Mouse (Mus musculus): Measurements from ENCODE around the gene Hist1h2ag. TPM values are rescaled to one million over a fixed set of nuclear protein-coding genes. Genes with fewer than 3 reads are reported as not detected.
A peak's percentile ranks its signal among the peaks of the same experiment; 100 is the strongest.

Gene Hist1h2ag
- total and polyA plus RNA-seq, 2 experiments from 2014 or later, result 252 TPM; not detected in 1

GRCm38 (mm10) chr13:22034443-22035266 is 8.1 kb downstream of the Hist1h2ag start:
- DNase-seq (ENCODE audit: low spot score), result no peak

GRCm38 (mm10) chr13:22033741-22034442 is 8.9 kb downstream of the Hist1h2ag start:
- ATAC-seq (ENCODE audit: low FRiP score) (no peak), DNase-seq (ENCODE audit: low spot score) (no peak)
- 48% methylated on average over 5 of the region's 5 CpGs for WGBS
- H3K4me1 ChIP-seq (ENCODE audit: insufficient read depth, low read length), result peaks cover 7% of the 10 kb centered on the region; the same call in 1 of the 2 replicates
- H3K4me3 ChIP-seq (ENCODE audit: low read depth, low read length), result no peak overlapping the region
- no peaks in the 10 kb centered on the region for H3K27me3 ChIP-seq (ENCODE audit: insufficient read depth, low read length)
- H3K9me3 ChIP-seq (ENCODE audit: low read length), result no peaks in the 10 kb centered on the region
- H3K36me3 ChIP-seq (ENCODE audit: insufficient read depth, low read length), result no peaks in the 10 kb centered on the region
- H3K27ac ChIP-seq (ENCODE audit: low read depth, low read length), result no peak overlapping the region
- H3K9ac ChIP-seq (replicated peaks; ENCODE audit: low read length, poor library complexity, severe bottlenecking), result no peak overlapping the region
- TF ChIP-seq CTCF (IDR thresholded peaks at IDR 0.05), result no peak
- no peak overlapping the region; the same call in 1 of the 2 replicates for H3K4me2 ChIP-seq (ENCODE audit: low read depth, low read length, poor library complexity, severe bottlenecking)

More at GRCm38 (mm10) chr13:22034443-22035266, 8.1 kb downstream of the Hist1h2ag start:
- H3K36me3 ChIP-seq (ENCODE audit: insufficient read depth, low read length), result no peaks in the 10 kb centered on the region
- H3K4me3 ChIP-seq (ENCODE audit: low read depth, low read length), result peak overlapping the region; percentile 35
- TF ChIP-seq CTCF (IDR thresholded peaks at IDR 0.05), result no peak
- ATAC-seq (ENCODE audit: low FRiP score), result peak; percentile 68; the same call in 1 of the 2 replicates
- H3K27ac ChIP-seq (ENCODE audit: low read depth, low read length), result no peak overlapping the region
- 0 out of 2 replicates have a peak overlapping the region, but pooled peaks have one; percentile 13 for H3K9ac ChIP-seq (replicated peaks; ENCODE audit: low read length, poor library complexity, severe bottlenecking)
- H3K4me2 ChIP-seq (ENCODE audit: low read depth, low read length, poor library complexity, severe bottlenecking), result peak overlapping the region; percentile 50
- no peaks in the 10 kb centered on the region for H3K27me3 ChIP-seq (ENCODE audit: insufficient read depth, low read length)
- WGBS, result under 1% methylated on average over 9 of the region's 14 CpGs
- H3K4me1 ChIP-seq (ENCODE audit: insufficient read depth, low read length), result peaks cover 7% of the 10 kb centered on the region; the same call in 1 of the 2 replicates
- H3K9me3 ChIP-seq (ENCODE audit: low read length), result no peaks in the 10 kb centered on the region

GRCm38 (mm10) chr13:22030493-22030892 is 12.3 kb downstream of the Hist1h2ag start:
- no peak overlapping the region for H3K4me2 ChIP-seq (ENCODE audit: low read depth, low read length, poor library complexity, severe bottlenecking)
- no peak overlapping the region for H3K9ac ChIP-seq (replicated peaks; ENCODE audit: low read length, poor library complexity, severe bottlenecking)
- H3K36me3 ChIP-seq (ENCODE audit: insufficient read depth, low read length), result no peaks in the 10 kb centered on the region
- no peak overlapping the region for H3K4me3 ChIP-seq (ENCODE audit: low read depth, low read length)
- ATAC-seq (ENCODE audit: low FRiP score) (no peak), DNase-seq (ENCODE audit: low spot score) (peak; percentile 62)
- peak; percentile 62 for TF ChIP-seq CTCF (IDR thresholded peaks at IDR 0.05)
- no peaks in the 10 kb centered on the region for H3K4me1 ChIP-seq (ENCODE audit: insufficient read depth, low read length)
- H3K9me3 ChIP-seq (ENCODE audit: low read length), result no peaks in the 10 kb centered on the region
- no peaks in the 10 kb centered on the region for H3K27me3 ChIP-seq (ENCODE audit: insufficient read depth, low read length)
- 12% methylated on average over 4 of the region's 4 CpGs for WGBS
- no peak overlapping the region for H3K27ac ChIP-seq (ENCODE audit: low read depth, low read length)

GRCm38 (mm10) chr13:22029928-22030327 is 12.8 kb downstream of the Hist1h2ag start:
- WGBS, result 27% methylated on average over 8 of the region's 8 CpGs
- DNase-seq (ENCODE audit: low spot score) (no peak), ATAC-seq (ENCODE audit: low FRiP score) (no peak)
- Histone ChIP-seq H3K36me3 (ENCODE audit: insufficient read depth, low read length) (no peaks in the 10 kb centered on the region), H3K27me3 (ENCODE audit: insufficient read depth, low read length) (no peaks in the 10 kb centered on the region), H3K9me3 (ENCODE audit: low read length) (no peaks in the 10 kb centered on the region), H3K4me2 (ENCODE audit: low read depth, low read length, poor library complexity, severe bottlenecking) (no peak overlapping the region), H3K4me1 (ENCODE audit: insufficient read depth, low read length) (no peaks in the 10 kb centered on the region), H3K4me3 (ENCODE audit: low read depth, low read length) (no peak overlapping the region), H3K27ac (ENCODE audit: low read depth, low read length) (no peak overlapping the region), H3K9ac (replicated peaks; ENCODE audit: low read length, poor library complexity, severe bottlenecking) (no peak overlapping the region)
- TF ChIP-seq CTCF (IDR thresholded peaks at IDR 0.05), result no peak

- TF ChIP-seq CTCF (IDR thresholded peaks at IDR 0.05), result peak; percentile 92
- Histone ChIP-seq H3K4me3 (ENCODE audit: low read depth, low read length) (peak overlapping the region; percentile 45), H3K4me1 (ENCODE audit: insufficient read depth, low read length) (no peaks in the 10 kb centered on the region), H3K4me2 (ENCODE audit: low read depth, low read length, poor library complexity, severe bottlenecking) (peak overlapping the region; percentile 55), H3K9me3 (ENCODE audit: low read length) (no peaks in the 10 kb centered on the region), H3K27me3 (ENCODE audit: insufficient read depth, low read length) (no peaks in the 10 kb centered on the region), H3K36me3 (ENCODE audit: insufficient read depth, low read length) (no peaks in the 10 kb centered on the region), H3K27ac (ENCODE audit: low read depth, low read length) (no peak overlapping the region), H3K9ac (replicated peaks; ENCODE audit: low read length, poor library complexity, severe bottlenecking) (peak overlapping the region; percentile 54; the same call in 1 of the 2 replicates)
- peak; percentile 92 for DNase-seq (ENCODE audit: low spot score)
- ATAC-seq (ENCODE audit: low FRiP score), result peak; percentile 70
- WGBS, result under 1% methylated on average over 40 of the region's 40 CpGs
Observed at GRCm38 (mm10) chr13:22028673-22029460, 13.9 kb downstream of the Hist1h2ag start.
